Mouse (Mus musculus) T-helper 1 cell (primary cell): ENCODE measurements around the gene Cd248.

Experiments
- in situ Hi-C: fragments of 300-600 bp; cut with MboI, MseI; formaldehyde crosslinking; loops from one replicate; pipeline ENCODE4 v1.15.1; 2025; ENCODE audit warnings: high pct_unique_total_duplicates

Cd248 gene

DNA sequence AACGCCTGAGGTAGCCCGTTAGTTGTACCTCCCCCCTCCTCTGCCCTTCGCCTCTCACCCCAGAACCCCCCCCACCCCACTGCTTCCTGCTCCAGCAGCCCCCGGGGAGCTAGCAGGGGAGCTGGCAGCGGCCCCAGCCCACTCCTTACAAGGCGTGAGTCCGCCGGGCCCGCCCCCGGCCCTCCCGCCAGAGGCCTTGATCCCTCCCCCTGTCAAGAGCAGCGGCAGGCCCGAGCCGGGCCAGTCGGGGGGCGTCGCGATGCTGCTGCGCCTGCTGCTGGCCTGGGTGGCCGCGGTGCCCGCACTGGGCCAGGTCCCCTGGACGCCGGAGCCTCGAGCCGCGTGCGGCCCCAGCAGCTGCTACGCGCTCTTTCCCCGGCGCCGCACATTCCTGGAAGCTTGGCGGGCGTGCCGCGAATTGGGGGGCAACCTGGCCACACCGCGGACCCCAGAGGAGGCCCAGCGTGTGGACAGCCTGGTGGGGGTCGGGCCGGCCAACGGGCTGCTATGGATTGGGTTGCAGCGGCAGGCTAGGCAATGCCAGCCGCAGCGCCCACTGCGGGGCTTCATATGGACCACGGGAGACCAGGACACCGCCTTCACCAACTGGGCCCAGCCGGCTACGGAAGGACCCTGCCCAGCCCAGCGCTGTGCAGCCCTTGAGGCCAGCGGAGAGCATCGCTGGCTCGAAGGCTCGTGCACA lies at the start of gene Cd248:
Gene Cd248, plus strand, starts transcription at position 212 of the 703 bp plus-strand sequence.
- in situ Hi-C loops = no loop called here

DNA sequence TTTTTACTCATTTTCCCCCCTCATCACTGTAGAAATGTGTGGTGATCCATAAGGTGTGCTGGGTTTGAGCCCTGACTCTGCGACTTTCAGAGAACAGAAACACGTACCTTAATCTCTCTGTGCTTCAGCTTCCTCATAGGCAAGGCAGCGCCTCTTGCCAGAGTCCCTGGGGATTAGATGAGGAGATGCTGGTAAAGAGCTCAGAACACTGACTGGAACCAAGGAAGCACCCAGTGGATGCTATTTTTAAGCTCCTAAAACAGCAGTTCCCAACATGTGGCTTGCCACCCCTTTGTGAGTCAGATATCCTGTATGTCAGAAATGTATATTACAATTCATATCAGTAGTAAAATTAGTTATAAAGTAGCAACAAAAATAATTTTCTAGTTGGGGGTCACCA lies 49.7 kb upstream of the Cd248 start:
- in situ Hi-C loops = no loop called here

DNA sequence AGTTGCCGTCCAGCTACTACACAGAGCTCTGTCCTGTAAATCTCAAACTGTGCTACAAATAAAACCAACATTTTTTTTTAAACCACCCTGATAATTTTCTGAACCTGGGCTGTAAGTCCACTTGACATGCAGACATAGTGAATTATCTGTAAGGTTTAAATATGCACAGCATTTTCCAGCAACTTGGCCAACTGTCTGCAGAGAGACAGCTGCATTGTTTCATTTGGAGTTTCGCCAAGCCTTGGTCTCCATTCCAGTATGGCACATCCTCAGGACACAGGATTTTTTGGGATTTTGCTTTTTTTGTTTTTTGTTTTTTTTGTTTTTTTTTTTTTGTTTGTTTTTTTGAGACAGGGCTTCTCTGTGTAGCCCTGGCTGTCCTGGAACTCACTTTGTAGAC lies 46.5 kb upstream of the Cd248 start:
- in situ Hi-C loops = no loop called here

DNA sequence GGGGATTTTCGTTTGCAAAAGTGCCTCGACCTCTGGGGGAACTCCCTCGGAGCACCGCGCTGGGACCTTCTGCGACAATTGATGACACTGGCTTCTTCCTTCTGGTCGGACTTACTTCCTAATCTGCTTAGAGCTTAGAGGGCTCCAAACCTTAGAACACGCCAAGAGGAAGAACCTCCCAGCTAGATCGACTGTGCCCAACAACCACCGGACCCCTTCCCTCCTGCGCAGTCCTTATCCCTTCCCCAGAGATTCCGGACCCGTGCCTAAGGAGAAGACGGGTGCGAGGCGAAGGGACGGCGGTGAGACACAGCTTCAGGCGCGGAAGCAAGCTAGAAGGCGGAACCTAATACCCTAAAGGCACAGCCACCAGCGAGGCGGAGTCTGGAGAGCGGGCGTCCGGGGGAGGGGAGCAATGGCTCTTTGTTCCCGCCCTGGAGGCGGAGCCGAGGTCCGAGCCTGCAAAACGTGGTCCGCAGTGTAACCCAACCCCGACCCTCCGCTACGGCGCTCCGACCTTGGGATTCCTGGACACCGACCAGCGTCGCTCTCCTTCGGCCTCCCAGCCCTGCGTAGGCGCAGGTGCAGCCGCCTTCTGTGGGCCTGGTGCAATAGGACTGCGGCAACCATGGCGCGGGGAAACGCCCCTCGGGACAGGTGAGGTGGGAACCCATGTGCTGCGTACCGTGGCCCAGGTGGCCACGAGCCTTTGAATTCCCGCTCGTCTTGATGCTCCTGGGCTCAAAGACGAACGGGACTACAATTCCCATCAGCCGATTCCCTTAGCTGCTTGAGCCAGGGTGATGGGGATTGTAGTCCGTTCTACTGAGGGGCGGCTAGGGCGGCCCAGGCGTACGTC lies 44.0 kb upstream of the Cd248 start, which contains the start of gene Slc29a2:
Gene Slc29a2, plus strand, starts transcription at position 240 of the 859 bp plus-strand sequence.
- in situ Hi-C loops = no loop called here

DNA sequence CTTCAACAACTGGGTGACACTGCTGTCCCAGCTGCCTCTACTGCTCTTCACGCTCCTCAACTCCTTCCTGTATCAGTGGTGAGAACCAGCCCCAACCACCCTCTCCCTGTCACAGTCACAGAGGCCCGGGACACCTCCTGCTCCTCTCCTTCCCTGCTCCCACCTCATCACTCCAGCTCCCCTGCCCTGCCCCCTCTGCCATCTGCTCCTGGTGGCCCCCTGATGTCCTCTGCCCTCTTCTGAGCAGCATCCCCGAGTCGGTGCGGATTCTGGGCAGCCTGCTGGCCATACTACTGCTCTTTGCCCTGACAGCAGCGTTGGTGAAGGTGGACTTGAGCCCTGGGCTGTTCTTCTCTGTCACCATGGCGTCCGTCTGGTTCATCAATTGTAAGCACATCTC lies 41.8 kb upstream of the Cd248 start:
- in situ Hi-C loops = no loop called here

DNA sequence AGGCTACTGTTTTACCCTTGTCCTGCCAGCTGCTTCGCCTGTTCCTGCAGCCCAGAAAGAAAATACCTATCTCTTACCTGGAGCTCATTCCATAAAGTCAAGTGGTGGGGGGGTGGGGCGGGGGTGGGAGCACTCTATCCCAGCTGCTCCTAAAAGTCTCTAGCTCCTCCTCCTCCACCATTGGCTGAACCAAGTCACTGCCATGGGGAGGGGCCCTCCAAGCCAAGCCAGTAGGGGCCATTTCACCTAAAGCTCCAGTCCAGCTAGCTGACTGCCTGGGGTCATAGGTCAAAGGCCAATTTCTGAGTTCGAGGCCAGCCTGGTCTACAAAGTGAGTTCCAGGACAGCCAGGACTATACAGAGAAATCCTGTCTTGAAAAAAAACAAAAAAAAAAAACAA lies 35.2 kb upstream of the Cd248 start:
- in situ Hi-C loops = no loop called here

DNA sequence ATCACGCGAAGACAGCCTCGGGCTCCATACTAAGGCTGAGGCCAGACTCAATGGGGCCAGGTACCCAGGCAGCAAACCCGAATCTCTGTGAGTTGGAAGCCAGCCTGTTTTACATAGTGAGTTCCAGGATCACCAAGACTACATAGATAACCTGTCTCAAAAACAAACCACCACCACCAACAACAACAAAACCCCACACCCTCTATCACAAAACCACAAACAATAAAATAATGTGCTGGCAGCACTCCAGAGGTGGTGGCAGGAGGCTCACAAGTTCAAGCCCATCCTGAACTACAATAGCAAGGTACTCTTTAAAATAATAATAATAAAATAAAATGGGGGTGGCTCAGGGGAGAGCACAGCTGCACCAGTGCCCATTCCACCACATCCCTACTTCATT lies 31.3 kb upstream of the Cd248 start:
- in situ Hi-C loops = no loop called here

DNA sequence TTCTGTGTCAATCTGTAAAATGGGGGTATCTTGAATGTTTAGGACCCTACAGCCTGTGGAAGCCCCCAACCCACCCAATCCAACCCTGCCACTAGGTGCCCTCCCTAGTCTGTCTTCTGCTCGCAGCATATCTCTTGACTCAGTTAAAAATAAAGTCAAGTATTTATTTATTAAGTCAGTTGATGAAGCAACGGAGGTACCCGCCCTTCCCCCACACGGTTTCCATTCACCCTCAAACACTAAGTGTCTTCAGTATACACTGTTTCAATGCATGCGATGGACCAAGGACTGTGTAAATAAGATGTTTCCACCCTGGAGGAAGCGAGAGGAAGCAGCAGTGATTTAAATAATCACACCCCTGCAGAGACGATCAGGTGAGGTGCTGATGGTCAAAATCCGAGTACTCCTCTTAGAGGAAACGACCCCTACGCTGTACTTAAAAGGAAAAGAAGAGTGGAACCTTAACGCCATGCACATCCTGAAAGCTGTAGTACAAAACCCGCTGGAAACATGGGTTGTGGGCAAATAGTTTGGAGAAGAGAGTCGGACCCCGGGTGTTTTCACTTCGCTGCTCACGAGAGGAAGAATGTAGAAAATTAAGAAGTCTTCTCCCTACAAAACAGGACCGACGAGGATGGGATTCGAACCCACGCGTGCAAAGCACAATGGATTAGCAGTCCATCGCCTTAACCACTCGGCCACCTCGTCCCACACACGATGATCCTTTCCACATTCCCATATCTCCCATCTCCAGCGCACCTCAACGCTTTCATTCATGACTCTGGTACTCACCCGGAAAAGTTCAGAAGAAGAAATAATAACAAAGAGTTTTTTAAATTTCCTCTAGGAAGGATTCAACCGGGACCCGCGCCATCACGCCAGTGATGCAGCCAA lies 30.0 kb upstream of the Cd248 start:
- in situ Hi-C loops = no loop called here

DNA sequence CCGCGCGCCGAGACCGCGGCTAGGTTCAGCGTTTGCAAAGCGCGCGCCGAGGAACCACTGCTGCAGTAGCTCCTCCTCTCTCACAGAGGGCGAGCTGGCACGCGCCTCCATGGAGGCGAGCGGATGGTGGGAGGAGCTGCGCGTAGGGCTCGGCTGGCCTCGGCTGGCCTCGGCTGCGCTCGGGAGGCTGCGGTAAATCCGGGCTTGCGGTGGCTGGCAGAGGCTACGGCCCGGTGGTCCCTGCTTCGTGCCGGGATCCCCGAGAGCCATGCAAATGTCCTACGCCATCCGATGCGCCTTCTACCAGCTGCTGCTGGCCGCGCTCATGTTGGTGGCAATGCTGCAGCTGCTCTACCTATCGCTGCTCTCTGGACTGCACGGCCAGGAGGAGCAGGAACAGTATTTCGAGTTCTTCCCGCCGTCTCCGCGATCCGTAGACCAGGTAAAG lies 29.1 kb upstream of the Cd248 start, which contains the start of the genes B4gat1 and AC124502.3:
Gene B4gat1, plus strand, starts transcription at position 118 of the 448 bp plus-strand sequence.
Gene AC124502.3, plus strand, starts transcription at position 183 of the 448 bp plus-strand sequence.
- in situ Hi-C loops = no loop called here

DNA sequence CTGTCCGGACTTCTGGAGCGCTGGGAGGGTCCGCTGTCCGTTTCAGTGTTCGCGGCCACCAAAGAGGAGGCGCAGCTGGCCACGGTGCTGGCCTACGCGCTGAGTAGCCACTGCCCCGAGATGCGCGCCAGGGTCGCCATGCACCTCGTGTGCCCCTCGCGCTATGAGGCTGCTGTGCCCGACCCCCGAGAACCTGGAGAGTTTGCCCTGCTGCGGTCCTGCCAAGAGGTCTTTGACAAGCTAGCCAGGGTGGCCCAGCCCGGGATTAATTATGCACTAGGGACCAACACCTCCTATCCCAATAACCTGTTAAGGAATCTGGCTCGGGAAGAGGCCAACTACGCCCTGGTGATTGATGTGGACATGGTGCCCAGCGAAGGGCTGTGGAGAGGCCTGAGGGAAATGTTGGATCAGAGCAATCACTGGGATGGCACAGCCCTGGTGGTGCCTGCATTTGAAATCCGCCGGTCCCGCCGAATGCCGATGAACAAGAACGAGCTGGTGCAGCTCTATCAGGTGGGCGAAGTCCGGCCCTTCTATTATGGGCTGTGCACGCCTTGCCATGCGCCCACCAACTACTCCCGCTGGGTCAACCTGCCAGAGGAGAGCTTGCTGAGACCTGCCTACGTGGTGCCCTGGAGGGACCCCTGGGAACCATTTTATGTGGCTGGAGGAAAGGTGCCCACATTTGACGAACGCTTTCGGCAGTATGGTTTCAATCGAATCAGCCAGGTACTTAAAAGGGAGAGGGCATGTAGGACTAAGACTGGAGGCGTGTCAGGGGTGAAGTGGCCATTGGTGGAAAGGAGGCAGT lies 28.4 kb upstream of the Cd248 start:
- in situ Hi-C loops = no loop called here

DNA sequence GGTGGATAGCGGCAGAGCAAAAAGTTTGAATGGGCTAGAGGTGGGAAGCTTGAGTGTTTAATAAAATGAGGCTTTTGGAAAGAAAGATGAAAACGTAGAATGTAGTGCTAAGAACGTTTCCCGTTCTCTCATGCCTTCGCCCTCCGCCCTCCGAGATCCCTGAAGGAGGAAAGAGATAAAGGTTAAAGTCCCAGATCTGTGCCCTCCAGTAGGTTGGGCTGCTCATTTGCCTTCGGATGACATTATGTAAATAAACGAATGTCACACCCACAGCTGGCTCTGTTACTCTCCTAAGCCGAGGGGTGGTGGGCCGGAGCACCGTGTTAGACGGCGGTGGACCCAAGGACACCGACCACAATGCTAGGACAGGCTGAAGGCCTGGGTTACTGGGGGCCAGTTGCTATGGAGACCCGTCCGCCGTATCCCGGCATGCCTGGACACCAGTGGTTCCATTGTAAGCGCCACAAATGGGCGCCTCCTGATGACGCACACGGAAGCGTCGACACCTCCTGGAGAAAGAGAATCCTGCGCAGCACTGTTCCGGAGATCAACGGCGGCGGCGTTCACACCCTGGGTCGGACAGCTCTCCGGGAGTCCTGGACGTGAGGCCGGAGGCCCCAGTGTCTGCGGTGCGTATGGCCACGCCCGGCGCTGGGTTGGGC lies 26.9 kb upstream of the Cd248 start, which contains the start of gene Brms1:
Gene Brms1, plus strand, starts transcription at position 493 of the 662 bp plus-strand sequence.
- in situ Hi-C loops = no loop called here

DNA sequence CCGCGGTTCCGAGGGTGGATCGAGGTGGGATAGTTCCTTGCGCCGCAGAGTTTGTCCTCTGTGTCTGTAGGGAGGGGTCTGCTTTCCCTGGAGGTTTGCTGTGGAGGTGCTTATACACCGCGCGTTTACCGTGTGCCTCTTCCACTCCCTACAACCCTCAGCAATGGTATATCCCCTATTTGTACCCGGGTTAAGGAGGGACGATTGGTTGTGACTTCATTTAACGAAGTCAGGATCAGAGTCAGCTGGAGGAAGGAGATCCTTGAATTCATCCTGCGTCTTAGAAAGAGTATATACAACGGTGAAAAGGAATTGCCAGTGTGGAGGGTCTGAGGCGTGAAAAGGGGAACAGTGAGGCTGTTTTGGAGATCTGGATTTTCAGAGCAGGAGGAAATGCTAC lies 26.3 kb upstream of the Cd248 start:
- in situ Hi-C loops = no loop called here

DNA sequence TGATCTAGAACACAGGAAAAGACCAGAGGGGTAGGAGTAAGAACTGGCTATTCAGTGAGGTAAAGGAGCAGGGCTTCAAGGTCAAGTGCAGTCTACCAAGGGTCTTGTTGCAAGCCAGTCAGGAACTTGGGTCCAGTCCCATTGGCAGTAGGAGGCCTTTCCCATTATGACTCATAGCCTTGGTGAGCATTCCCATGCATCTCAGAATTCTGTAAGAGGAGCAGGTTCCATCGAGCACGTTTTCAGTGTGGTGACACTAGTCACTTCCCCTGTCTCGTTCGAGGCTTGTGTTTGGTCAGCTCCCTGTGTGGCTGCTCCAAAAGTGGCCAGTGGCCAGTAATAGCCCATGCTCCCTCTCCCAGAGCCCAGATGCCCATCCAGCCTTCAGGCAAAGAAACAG lies 22.3 kb upstream of the Cd248 start:
- in situ Hi-C loops = no loop called here

DNA sequence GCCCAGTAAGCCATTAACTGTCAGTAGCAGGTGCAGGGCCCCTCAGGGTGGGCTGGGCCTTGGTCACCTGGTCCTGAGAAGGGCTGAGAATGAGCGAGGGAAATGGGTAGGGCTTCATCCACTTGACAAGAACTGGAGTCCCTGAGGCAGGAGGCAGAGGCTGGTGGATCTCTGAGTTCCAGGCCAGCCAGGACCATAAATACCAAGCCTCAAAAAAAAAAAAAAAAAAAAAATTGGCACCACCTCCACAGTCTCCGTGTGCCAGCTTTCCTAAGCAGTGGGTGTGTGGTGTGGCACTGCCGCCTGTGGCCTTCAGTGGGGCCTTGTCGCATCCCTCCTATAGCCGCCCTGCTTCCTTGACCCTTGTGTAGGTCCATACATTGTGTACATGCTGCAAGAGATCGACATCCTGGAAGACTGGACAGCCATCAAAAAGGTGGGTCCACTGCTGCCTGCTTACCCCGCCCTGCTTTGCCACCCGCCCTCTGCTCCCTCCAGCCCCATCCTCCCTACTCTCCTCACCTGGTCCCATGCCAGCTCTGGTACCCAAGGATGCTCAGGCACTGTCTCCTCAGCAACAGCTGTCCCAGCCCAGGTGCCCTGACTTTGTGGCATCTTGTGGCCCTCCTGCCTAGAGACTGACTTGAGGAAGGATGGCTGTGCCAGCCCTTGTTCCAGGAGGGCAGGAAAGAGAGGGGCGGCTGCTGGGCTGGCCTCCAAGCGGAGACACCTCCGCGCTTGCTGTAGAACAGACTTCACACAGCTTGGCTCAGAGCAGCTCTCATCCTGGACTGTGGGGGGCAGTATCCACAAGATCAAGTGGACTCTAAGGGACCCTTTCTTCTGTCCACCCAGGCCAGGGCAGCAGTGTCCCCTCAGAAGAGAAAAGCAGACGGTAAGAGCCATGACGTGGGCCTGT lies 19.5 kb upstream of the Cd248 start:
- in situ Hi-C loops = no loop called here

DNA sequence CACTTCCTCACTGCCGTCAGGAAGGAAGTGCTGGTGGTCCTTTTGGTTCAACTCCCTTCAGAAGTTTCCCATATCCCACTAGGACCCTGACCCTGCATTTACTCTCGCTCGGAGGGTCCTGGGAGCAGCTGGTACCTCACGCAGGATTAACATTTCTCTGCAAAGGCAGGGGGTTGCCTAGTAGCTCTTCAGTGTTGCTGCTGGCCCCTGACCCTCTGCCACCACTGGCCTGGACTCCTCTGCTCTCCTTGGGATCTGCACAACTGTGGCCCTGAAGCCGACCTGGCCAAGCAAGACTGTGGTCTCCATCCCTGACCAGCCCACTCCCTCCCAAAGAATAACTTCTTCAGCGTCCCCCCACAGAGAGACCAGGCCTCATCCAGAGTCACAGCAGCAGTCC lies 18.6 kb upstream of the Cd248 start:
- in situ Hi-C loops = no loop called here

DNA sequence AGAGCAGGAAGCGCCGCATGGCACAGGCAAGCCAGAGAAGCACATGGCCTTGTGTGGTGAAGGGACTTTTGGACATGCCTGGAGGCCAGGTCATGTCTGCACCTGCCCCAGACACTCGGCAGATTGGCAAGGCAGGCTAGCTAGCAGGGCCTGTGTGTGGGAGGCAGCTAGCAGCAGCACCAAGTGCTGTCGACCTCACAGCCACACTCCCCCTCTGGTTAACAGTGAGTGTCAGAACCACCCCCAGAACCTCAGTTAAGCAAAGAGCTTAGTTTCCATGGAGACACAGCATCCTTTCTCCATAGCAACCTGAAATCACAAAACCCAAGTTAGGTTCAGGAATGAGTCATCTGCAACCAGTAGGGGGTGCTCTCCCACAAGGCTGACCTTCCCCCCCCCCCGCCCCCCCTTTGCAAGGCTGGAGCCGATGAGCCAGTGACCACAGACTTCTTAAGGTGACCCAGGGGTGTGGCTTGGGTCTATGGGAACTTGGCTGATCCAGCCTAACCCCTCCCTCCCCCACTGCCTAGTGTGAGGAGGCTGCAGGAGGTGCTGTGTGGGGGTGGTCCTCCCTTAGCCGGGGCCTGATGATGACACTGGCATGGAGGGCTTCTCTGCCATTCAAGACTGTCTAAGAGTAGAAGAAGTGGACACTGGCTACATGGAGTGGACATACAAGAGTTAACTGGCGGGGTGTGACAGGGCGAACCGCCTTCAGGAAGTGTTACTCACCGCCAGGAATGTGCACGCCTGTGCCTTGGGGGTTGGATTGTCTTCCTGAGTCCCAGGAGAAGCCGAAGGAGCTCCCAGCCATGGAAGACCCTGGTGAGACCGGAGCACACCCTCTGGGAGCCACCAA lies 17.6 kb upstream of the Cd248 start, which contains the start of gene Rin1:
Gene Rin1, plus strand, starts transcription at position 435 of the 859 bp plus-strand sequence.
- in situ Hi-C loops = no loop called here

DNA sequence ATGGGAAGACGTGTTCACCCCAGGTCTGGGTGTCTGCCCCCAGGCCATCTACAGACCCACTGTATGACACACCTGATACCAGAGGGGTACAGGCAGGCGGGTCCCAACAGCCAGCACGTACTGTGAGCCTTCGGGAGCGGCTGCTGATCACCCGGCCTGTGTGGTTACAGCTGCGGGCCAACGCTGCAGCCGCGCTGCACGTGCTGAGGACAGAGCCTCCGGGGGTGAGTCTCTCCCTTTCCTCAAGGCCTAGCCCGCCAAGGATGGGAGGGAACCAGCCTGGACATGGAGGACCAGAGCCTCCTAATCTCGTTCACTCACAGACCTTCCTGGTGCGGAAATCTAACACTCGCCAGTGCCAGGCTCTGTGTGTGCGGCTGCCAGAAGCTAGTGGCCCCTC lies 16.8 kb upstream of the Cd248 start:
- in situ Hi-C loops = no loop called here

DNA sequence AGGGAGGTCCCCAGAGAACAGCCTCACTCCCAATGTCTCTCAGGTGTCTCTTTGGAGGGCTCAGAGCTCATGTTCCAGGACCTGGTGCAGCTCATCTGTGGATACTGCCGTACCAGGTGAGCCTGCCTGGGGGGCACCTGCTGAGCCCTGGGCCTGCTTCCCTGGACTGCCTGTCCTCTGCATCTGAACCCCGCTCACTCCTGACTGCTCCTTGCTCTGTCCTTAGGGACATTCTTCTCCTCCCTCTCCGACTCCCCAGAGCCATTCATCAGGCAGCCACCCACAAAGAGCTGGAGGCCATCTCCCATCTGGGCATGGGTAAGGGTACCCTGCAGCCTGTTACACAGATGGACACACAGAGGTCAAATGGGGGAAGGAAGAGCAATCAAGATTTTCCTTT lies 16.4 kb upstream of the Cd248 start:
- in situ Hi-C loops = no loop called here
